Mouse (Mus musculus): ENCODE results near the gene Mrpl33.

- TF ChIP-seq POLR2A (IDR thresholded peaks at IDR 0.05; ENCODE audit: insufficient read depth, low read depth, low read length), result no peak
- no peak for TF ChIP-seq CTCF (IDR thresholded peaks at IDR 0.05)
These were observed 116.6 kb downstream of the Mrpl33 start for GRCm38 (mm10) chr5:31713280-31713711.
